Mouse (Mus musculus): ENCODE data around the gene Adgrl2.

The Adgrl2 gene

DNA sequence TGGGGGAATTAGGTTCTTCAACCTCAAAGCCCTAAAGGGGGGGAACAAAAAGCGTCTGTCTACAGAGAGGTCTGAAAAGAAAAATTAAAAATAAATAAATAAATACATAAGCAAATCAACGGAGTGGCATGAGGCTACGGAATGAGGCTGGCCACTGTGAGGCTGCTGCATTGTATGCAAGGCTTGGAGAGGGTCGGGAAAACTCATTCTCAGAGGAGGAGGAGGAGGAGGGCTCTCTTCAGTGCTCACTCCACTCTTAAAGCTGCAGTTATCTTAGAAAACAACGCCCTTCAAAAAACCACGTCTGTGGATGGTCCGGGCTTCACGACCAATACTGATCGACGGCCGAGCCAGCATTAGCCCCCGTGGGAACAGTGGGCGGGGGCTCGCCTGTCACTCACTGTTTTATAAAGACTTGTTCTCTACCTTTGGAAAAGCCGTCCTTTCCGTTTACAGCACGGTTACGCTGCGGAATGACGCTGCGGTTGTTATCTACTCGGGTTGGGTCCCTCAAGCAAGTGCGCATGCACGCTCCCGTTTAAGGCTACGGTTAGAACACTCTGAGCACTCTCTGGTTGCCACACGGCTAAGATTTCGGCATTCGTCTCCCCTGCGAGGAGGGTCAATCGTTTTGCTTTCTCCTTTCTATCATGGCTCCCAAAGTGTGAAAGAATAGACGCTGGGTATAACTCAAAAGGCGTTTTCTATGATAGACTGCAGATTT lies 170.9 kb downstream of the Adgrl2 start:
- no peak for DNase-seq (ENCODE audit: low spot score)

DNA sequence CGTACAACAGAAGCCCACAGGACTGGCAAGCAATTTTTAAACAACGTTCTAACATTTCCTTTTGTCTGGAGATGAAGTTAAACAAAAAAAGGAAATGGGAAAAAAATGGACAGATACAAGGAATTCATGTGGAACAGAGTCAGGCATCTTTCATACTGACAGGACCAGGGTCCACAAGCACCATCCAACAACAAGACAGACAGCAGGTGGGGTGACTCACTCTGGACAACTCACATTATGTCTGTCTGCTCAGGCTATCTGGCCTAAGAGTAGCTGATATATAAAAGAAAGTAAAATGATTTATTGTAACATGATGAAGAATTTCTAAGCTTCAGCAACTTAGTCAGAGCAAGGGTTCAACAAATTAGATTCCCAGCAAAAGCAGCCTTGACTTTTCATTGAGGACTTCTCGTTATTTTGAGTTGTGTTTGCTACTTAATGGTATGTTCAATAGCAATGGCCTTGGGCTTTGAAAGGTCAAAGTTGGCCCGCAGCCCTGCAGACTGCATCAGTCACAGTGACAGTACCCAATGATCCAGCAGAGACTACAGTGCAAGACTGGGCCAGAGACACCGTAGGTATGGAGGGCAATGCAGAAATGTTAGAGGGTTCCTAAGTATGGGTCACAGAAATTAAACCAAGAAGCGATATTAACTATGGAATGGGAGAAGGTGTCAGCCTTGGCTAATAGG lies 171.8 kb downstream of the Adgrl2 start:
- DNase-seq (ENCODE audit: low spot score): no peak

DNA sequence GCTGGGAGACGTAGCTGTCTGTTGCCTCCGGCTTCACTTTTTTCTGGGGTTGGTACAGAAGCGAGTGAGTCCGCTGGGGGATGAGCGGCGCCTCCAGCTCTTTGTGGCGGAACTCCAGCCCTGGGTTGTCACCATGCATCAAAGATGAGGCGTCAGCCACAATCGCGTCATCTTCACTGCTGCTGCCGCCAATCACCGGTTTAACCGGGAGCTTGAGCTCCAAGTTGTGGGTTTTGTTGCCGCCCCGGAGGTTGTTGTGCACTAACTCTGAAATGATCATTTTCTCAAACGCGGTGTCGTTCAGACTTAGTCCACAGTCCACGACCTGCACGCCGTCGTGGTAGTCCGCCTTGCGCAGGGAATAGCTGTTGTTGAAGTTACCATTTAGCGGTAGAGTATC lies 172.9 kb downstream of the Adgrl2 start:
- no peak for DNase-seq (ENCODE audit: low spot score)

DNA sequence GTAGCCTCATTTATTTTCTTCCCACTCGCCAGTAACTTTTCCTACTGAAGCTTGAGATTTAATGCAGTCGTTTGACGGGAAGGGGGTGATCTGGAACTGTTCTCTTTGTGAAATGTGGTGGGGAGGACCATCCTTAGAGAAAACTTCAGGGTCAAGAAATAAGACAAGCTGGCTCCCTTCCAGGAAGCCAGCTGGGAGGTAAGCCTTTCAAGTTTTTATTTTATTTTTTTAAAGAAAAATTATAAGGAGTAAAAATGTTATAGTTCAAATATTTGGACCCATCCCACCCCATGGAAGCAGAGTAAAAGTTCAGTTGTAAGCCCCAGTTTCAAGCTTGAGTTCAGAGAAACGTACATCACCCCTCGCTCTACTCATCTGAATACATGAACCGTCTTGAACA lies 177.2 kb downstream of the Adgrl2 start:
- no peak for DNase-seq (ENCODE audit: low spot score)

GRCm38 (mm10) chr3:148812059-148812458 lies 178.3 kb downstream of the Adgrl2 start:
- no peak for DNase-seq (ENCODE audit: low spot score)

DNA sequence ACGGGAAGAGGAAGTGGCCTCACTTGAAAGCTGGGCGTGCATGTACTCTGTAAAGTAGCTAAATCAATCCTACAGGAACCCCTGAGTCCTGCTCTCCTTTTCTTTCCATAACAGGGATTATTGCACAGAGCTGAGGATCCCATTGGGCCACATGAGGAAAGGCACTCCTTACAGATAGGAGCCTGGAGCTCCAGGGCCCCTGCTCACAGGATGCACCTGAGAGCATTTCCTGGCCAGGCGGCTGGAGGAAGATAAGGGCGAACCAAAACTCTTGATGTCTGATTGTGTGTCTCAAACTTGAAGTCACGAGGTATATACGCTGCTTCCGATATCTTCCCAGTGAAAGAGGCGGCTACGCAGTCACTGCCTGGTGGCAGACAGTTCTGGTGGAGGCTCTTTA lies 183.4 kb downstream of the Adgrl2 start:
- no peak for DNase-seq (ENCODE audit: low spot score)

GRCm38 (mm10) chr3:148793286-148793913 lies 197.0 kb downstream of the Adgrl2 start:
- no peak for DNase-seq (ENCODE audit: low spot score)

DNA sequence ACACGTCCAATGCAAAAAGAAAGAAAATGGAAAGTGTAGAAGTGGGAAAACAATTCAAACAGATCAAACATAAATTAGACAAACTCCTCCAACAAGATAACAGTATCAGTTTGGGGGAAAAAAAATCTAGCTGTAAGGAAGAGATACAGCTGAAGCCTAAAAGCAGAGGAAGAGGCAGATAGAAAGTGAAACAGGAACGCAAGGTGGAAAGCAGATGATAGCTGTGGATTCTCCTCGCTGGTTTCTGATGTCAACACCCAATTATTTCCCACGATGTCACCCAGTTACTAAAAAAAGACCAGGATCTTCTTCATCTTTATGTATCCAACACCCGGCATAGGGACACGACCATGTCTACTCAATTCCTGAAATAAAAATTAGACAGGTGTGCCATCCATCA lies 220.0 kb downstream of the Adgrl2 start:
- no peak for DNase-seq (ENCODE audit: low spot score)

Measured in ovary, adult 18-20 months (tissue).